Mouse (Mus musculus) ES-E14 (cell line): Measurements from ENCODE around the gene Asb16.

Source experiments
- CHD2 ChIP-seq: IDR thresholded peaks from 2 replicates; pipeline ENCODE4 v1.6.1; 2014; ENCODE audit warnings: mild to moderate bottlenecking, low read depth, low read length, inconsistent platforms
- HCFC1 ChIP-seq: IDR thresholded peaks from 2 replicates; pipeline ENCODE4 v1.6.1; 2012; ENCODE audit warnings: low read length, inconsistent platforms, borderline replicate concordance; ENCODE audit not compliant: insufficient read depth
- MAFK ChIP-seq: IDR thresholded peaks from 2 replicates; pipeline ENCODE4 v1.6.1; 2014; ENCODE audit warnings: mild to moderate bottlenecking, low read depth, low read length, inconsistent platforms; ENCODE audit not compliant: insufficient read depth
- ZC3H11A ChIP-seq: IDR thresholded peaks from 2 replicates; pipeline ENCODE4 v1.6.1; 2012; ENCODE audit warnings: low read depth, mild to moderate bottlenecking, inconsistent platforms, low read length, borderline replicate concordance

DNA sequence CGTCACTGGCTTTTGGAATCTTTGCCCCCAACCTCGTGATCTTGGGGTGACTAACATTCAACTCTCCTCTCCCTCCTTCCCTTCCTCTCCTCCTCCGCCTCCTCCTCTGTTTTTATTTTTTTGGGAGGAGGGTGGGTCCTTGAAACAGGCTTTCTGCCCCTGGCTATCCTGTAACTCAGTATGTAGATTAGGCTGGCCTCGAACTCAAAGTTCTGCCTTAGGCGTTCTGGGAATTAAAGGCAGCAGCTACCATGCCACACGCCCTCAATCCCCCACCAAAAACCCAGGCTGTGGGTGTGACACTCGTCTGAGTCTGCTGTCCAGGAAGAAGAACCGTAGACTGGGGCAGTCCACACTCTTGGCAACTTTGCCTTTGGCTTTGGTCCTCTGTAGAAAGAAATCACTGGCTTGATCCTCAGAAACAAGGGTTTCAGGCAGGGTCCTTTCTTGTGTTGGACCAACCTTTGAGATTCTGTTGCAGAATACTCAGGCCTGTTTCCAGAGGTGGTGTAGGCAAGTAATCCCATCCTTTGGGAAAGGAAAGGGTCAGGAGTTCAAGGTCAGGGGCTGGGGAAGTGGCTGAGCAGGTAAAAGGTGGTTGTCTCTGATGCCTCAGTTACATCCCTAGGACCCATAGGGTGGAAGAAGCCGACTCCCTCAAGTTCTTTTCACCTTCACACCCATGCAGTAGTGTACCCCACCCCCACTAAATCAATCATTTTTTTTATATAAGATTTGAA, 19.0 kb upstream of the Asb16 start:
- no peak for TF ChIP-seq CHD2
- no peak for TF ChIP-seq HCFC1
- no peak for TF ChIP-seq MAFK
- TF ChIP-seq ZC3H11A, result no peak
